Comparison of ENCODE assay signal across 8 mouse cellular contexts in genomic region chr11:96622782-96623181, GRCm38 (mm10).
DNase-seq lines count a peak whose midpoint lies in the region; ATAC-seq lines count a peak whose summit lies in the region.

No protein-coding gene starts in this region.

- 0 out of 2 replicates have a peak, but pooled peaks cover 2% of the 10 kb centered on the region for H3K27me3 ChIP-seq in hindbrain, embryonic 11.5 days (ENCODE audit: control insufficient read depth, insufficient read depth, low read length)
- H3K27me3 ChIP-seq in hindbrain, embryonic 16.5 days (replicated peaks; ENCODE audit: control insufficient read depth, insufficient read depth, low read length), result no peaks in the 10 kb centered on the region
- peaks cover 59% of the 10 kb centered on the region for H3K27me3 ChIP-seq in heart, embryonic 15.5 days

- H3K9ac ChIP-seq in hindbrain, embryonic 11.5 days (ENCODE audit: low read depth, low read length), result no peak overlapping the region
- H3K9ac ChIP-seq in hindbrain, embryonic 16.5 days (ENCODE audit: low read depth, low read length), result no peak overlapping the region
- no peak overlapping the region for H3K9ac ChIP-seq in heart, embryonic 15.5 days

- ATAC-seq in hindbrain, embryonic 11.5 days (ENCODE audit: low FRiP score), result no peak
- no peak for ATAC-seq in hindbrain, embryonic 16.5 days
- ATAC-seq in heart, embryonic 15.5 days (replicated peaks; ENCODE audit: insufficient number of reproducible peaks, insufficient read depth, low FRiP score, low read depth), result no peak
- no peak for ATAC-seq in erythroblast, adult 5-6 weeks (replicated peaks; ENCODE audit: low FRiP score, poor library complexity, severe bottlenecking)

- no peak overlapping the region for H3K4me2 ChIP-seq in hindbrain, embryonic 11.5 days (replicated peaks; ENCODE audit: low read depth, low read length)
- H3K4me2 ChIP-seq in hindbrain, embryonic 16.5 days (ENCODE audit: low read length), result no peak overlapping the region
- 0 out of 2 replicates have a peak overlapping the region, but pooled peaks have one; percentile 14 for H3K4me2 ChIP-seq in heart, embryonic 15.5 days

- H3K9me3 ChIP-seq in hindbrain, embryonic 11.5 days (ENCODE audit: control insufficient read depth, low read length), result no peaks in the 10 kb centered on the region
- H3K9me3 ChIP-seq in hindbrain, embryonic 16.5 days (ENCODE audit: control insufficient read depth, low read length), result no peaks in the 10 kb centered on the region
- no peaks in the 10 kb centered on the region for H3K9me3 ChIP-seq in heart, embryonic 15.5 days (replicated peaks)

- 10% methylated on average over 9 of the region's 9 CpGs for WGBS in hindbrain, embryonic 11.5 days
- WGBS in hindbrain, embryonic 16.5 days, result 11% methylated on average over 9 of the region's 9 CpGs
- WGBS in heart, embryonic 15.5 days, result 8% methylated on average over 9 of the region's 9 CpGs

- no peak overlapping the region for H3K27ac ChIP-seq in hindbrain, embryonic 11.5 days (ENCODE audit: low read depth, low read length)
- no peak overlapping the region for H3K27ac ChIP-seq in hindbrain, embryonic 16.5 days (ENCODE audit: low read depth, low read length)
- H3K27ac ChIP-seq in heart, embryonic 15.5 days, result no peak overlapping the region

- H3K4me1 ChIP-seq in hindbrain, embryonic 11.5 days (replicated peaks; ENCODE audit: control insufficient read depth, insufficient read depth, low read length), result peaks cover 2% of the 10 kb centered on the region; the same call in 1 of the 2 replicates
- H3K4me1 ChIP-seq in hindbrain, embryonic 16.5 days (ENCODE audit: control insufficient read depth, insufficient read depth, low read depth, low read length), result peaks cover 6% of the 10 kb centered on the region
- H3K4me1 ChIP-seq in heart, embryonic 15.5 days (replicated peaks), result no peaks in the 10 kb centered on the region

- H3K36me3 ChIP-seq in hindbrain, embryonic 11.5 days (ENCODE audit: control insufficient read depth, insufficient read depth, low read length), result no peaks in the 10 kb centered on the region
- no peaks in the 10 kb centered on the region for H3K36me3 ChIP-seq in hindbrain, embryonic 16.5 days (ENCODE audit: control insufficient read depth, insufficient read depth, low read length)
- no peaks in the 10 kb centered on the region for H3K36me3 ChIP-seq in heart, embryonic 15.5 days

- DNase-seq in hindbrain, embryonic 11.5 days (ENCODE audit: low spot score), result peak; percentile 47
- DNase-seq in adrenal gland, postnatal 10 days, result peak; percentile 78
- peak; percentile 82 to 89 for DNase-seq in kidney, postnatal 4 days
- peak; percentile 59 for DNase-seq in neural tube, embryonic 10.5 days (ENCODE audit: extremely low spot score, low spot score)
- DNase-seq in layer of hippocampus, postnatal 36 days, result no peak

- no peak overlapping the region for H3K4me3 ChIP-seq in hindbrain, embryonic 11.5 days (ENCODE audit: low read depth, low read length)
- H3K4me3 ChIP-seq in hindbrain, embryonic 16.5 days (ENCODE audit: low read length), result no peak overlapping the region
- H3K4me3 ChIP-seq in heart, embryonic 15.5 days, result no peak overlapping the region

Comparison
In these comparisons a context has a peak if more than half of its experiments do, and no peak if none do; other contexts are left out.
1. DNase-seq: peak in hindbrain, embryonic 11.5 days (single experiment), adrenal gland, postnatal 10 days (single experiment), kidney, postnatal 4 days (2 of 2) and neural tube, embryonic 10.5 days (single experiment); none in layer of hippocampus, postnatal 36 days (0 of 2).